Mouse (Mus musculus): Measurements from ENCODE around the gene Vmn1r59. TPM values are rescaled to one million over a fixed set of nuclear protein-coding genes. Genes with fewer than 3 reads are reported as not detected.
"Not testable (repeated sequence)": the region's sequence is repeated elsewhere in the genome, so short reads cannot be mapped to it uniquely, and the experiment has no call there.

Gene Vmn1r59
- not detected in 2 replicates for polyA plus RNA-seq (2014; fragmentation: Nextera tagmentation; extraction: Ambion mirVana)

DNA sequence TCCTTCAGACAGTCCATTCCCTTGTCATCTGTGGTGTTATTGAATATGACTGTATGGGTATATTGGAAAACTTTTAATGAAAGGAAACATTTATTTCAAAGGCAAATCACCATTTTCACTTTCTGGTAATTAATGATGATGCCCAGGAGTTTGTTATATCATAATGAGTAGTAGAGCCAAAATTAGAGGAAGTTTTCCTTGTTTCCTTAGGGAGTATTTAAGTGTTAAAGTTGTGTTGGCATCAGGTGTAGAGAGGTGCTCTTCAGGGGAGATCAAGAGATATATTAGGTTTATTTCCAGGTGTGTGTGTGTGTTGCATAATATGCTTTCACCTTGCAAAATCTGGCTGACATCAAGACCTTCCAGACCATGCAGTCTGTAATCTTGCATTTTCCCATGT, at the start of gene Vmn1r59:
TSS of gene Vmn1r59 (minus strand) at position 101 of the 400 bp plus-strand sequence.
- Histone ChIP-seq H3K27ac (ENCODE audit: low read depth) (no peak within 1 kb of the TSS), H3K4me2 (ENCODE audit: low read length) (no peak within 1 kb of the TSS), H3K9ac (ENCODE audit: low read length) (no peak within 1 kb of the TSS), H3K9me3 (ENCODE audit: control insufficient read depth, low read length) (peaks cover 9% of the 10 kb centered on the region; the same call in 1 of the 2 replicates), H3K27me3 (replicated peaks; ENCODE audit: control insufficient read depth, insufficient read depth, low read length) (no peaks in the 10 kb centered on the region), H3K4me1 (replicated peaks; ENCODE audit: control insufficient read depth, insufficient read depth, low read length) (no peaks in the 10 kb centered on the region), H3K4me3 (ENCODE audit: low read depth, low read length) (no peak within 1 kb of the TSS), H3K36me3 (ENCODE audit: control insufficient read depth, insufficient read depth, low read length) (no peaks in the 10 kb centered on the region)
- no peak for ATAC-seq (replicated peaks; ENCODE audit: low FRiP score, low TSS enrichment, low read depth)
- DNase-seq (ENCODE audit: low spot score), result no peak

DNA sequence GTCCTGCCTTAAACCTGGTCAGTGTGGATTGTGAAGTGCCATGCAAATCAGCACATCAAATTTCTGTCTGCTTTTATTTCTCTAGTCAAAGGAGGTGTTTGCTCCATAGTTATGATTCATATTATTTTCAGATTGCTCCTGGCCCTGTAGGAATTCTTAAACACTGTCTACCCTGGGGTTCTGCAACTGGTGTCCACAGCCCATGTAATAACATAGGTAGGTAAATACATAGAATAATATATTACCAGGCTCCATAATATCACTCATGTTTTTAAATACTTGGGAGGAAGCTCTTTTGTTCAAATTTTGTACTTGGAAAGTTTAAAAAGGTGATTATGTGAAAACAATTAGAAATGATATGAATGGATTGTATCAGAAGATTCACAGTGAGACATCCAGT, 37.3 kb upstream of the Vmn1r59 start, which contains the start of gene Vmn2r28:
TSS of gene Vmn2r28 (minus strand) at position 101 of the 400 bp plus-strand sequence.
- H3K4me3 ChIP-seq (ENCODE audit: low read depth, low read length); H3K9ac ChIP-seq (ENCODE audit: low read length); ATAC-seq (replicated peaks; ENCODE audit: low FRiP score, low TSS enrichment, low read depth); H3K9me3 ChIP-seq (ENCODE audit: control insufficient read depth, low read length); H3K4me2 ChIP-seq (ENCODE audit: low read length); H3K4me1 ChIP-seq (replicated peaks; ENCODE audit: control insufficient read depth, insufficient read depth, low read length); H3K36me3 ChIP-seq (ENCODE audit: control insufficient read depth, insufficient read depth, low read length); DNase-seq (ENCODE audit: low spot score); H3K27ac ChIP-seq (ENCODE audit: low read depth); H3K27me3 ChIP-seq (replicated peaks; ENCODE audit: control insufficient read depth, insufficient read depth, low read length): not testable (repeated sequence)

DNA sequence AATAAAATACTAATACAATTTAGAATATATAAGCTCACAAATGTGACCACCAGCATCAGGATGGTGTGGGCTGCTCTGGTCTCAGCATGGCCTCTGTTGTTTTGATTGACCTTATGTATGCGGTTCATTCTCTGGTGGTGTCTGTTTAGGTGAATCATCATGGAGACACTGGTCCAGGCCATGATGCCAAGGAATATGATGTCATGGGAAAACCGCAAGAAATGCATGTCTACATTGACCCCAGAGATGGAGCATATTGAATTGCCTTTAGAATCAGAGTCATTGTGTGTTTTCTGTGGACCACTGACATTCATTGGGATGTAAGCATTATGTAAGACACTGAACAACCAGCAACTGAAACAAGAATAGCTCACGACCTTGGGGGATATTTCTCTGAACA, 2.6 kb downstream of the Vmn1r59 start:
- H3K4me2 ChIP-seq (ENCODE audit: low read length); H3K36me3 ChIP-seq (ENCODE audit: control insufficient read depth, insufficient read depth, low read length); H3K4me3 ChIP-seq (ENCODE audit: low read depth, low read length); H3K4me1 ChIP-seq (replicated peaks; ENCODE audit: control insufficient read depth, insufficient read depth, low read length); H3K27ac ChIP-seq (ENCODE audit: low read depth); H3K9ac ChIP-seq (ENCODE audit: low read length); DNase-seq (ENCODE audit: low spot score); ATAC-seq (replicated peaks; ENCODE audit: low FRiP score, low TSS enrichment, low read depth); H3K27me3 ChIP-seq (replicated peaks; ENCODE audit: control insufficient read depth, insufficient read depth, low read length): not testable (repeated sequence)
- WGBS, result 74% methylated on average over 3 of the region's 3 CpGs
- H3K9me3 ChIP-seq (ENCODE audit: control insufficient read depth, low read length), result peaks cover 10% of the 10 kb centered on the region; the same call in 1 of the 2 replicates

DNA sequence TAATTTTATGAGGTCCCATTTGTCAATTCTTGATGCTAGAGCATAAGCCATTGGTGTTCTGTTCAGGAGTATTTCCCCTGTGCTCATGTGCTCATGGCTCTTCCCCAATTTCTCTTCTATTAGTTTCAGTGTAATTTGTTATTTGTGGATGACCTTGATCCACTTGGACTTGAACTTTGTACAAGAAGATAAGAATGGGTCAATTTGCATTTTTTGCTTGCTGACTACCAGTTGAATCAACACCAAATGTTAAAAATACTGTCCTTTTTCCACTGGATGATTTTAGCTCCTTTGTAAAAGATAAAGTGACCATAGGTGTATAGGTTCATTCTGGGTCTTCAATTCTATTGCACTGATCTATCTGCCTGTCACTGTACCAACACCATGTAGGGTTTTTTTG, 7.9 kb downstream of the Vmn1r59 start:
- no peak for ATAC-seq (replicated peaks; ENCODE audit: low FRiP score, low TSS enrichment, low read depth)

DNA sequence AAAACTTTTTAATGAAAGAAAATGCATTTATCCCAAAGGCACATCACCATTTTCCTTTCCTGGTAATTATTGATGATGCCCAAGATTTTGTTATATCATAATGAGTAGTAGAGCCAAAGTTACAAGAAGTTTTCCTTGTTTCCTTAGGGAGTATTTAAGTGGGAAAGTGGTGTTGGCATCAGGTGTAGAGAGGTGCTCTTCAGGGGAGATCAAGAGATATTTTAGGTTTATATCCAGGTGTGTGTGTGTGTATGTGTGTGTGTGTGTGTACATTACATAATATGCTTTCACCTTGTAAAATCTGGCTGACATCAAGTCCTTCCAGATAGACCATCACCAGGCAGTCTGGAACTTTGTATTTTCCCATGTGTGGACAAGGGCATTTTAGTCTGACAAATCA, 43.3 kb downstream of the Vmn1r59 start, which contains the start of gene Vmn1r58:
TSS of gene Vmn1r58 (minus strand) at position 101 of the 400 bp plus-strand sequence.
- ATAC-seq (replicated peaks; ENCODE audit: low FRiP score, low TSS enrichment, low read depth); H3K27ac ChIP-seq (ENCODE audit: low read depth): not testable (repeated sequence)

More for the DNA sequence above, 7.9 kb downstream of the Vmn1r59 start:
- H3K4me2 ChIP-seq (ENCODE audit: low read length), result no peak overlapping the region
- DNase-seq (ENCODE audit: low spot score), result no peak
- H3K4me1 ChIP-seq (replicated peaks; ENCODE audit: control insufficient read depth, insufficient read depth, low read length), result no peaks in the 10 kb centered on the region
- no peak overlapping the region for H3K9ac ChIP-seq (ENCODE audit: low read length)
- H3K36me3 ChIP-seq (ENCODE audit: control insufficient read depth, insufficient read depth, low read length), result no peaks in the 10 kb centered on the region
- H3K27ac ChIP-seq (ENCODE audit: low read depth), result no peak overlapping the region
- H3K9me3 ChIP-seq (ENCODE audit: control insufficient read depth, low read length), result peaks cover 7% of the 10 kb centered on the region; the same call in 1 of the 2 replicates
- no peak overlapping the region for H3K4me3 ChIP-seq (ENCODE audit: low read depth, low read length)
- no peaks in the 10 kb centered on the region for H3K27me3 ChIP-seq (replicated peaks; ENCODE audit: control insufficient read depth, insufficient read depth, low read length)

DNA sequence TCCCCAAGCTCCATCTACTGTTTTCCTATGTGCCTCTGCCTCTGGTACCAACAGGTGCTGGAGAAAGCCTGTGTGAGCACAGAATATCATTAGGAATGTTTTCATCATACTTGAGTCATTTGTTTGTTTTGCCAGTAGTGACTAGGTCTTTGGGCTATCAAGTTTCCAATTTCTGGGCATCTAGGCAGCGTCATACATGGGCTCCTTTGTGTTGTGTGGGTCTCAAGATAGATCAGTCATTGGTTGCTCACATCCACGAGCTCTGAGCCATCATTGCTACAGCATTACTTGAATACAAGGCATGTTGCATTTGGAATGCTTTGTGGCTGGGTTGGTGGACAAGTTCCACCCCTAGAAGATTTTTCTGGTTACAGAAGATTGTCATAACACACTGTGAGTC, 50.4 kb downstream of the Vmn1r59 start:
- 0 out of 2 replicates have a peak, but pooled peaks cover 4% of the 10 kb centered on the region for H3K9me3 ChIP-seq (ENCODE audit: control insufficient read depth, low read length)
- no peak for ATAC-seq (replicated peaks; ENCODE audit: low FRiP score, low TSS enrichment, low read depth)
- WGBS, result 35% methylated on average over 2 of the region's 2 CpGs

More for the DNA sequence above, 43.3 kb downstream of the Vmn1r59 start, which contains the start of gene Vmn1r58:
- not testable (repeated sequence) for H3K4me1 ChIP-seq (replicated peaks; ENCODE audit: control insufficient read depth, insufficient read depth, low read length); H3K4me3 ChIP-seq (ENCODE audit: low read depth, low read length); H3K9ac ChIP-seq (ENCODE audit: low read length); H3K36me3 ChIP-seq (ENCODE audit: control insufficient read depth, insufficient read depth, low read length); H3K9me3 ChIP-seq (ENCODE audit: control insufficient read depth, low read length); DNase-seq (ENCODE audit: low spot score); H3K27me3 ChIP-seq (replicated peaks; ENCODE audit: control insufficient read depth, insufficient read depth, low read length); H3K4me2 ChIP-seq (ENCODE audit: low read length)

More for the DNA sequence above, 50.4 kb downstream of the Vmn1r59 start:
- Histone ChIP-seq H3K4me1 (replicated peaks; ENCODE audit: control insufficient read depth, insufficient read depth, low read length) (no peaks in the 10 kb centered on the region), H3K4me3 (ENCODE audit: low read depth, low read length) (no peak overlapping the region), H3K9ac (ENCODE audit: low read length) (no peak overlapping the region), H3K4me2 (ENCODE audit: low read length) (no peak overlapping the region), H3K36me3 (ENCODE audit: control insufficient read depth, insufficient read depth, low read length) (no peaks in the 10 kb centered on the region), H3K27me3 (replicated peaks; ENCODE audit: control insufficient read depth, insufficient read depth, low read length) (no peaks in the 10 kb centered on the region), H3K27ac (ENCODE audit: low read depth) (no peak overlapping the region)
- no peak for DNase-seq (ENCODE audit: low spot score)

Other genes with a start within 250 kb of the Vmn1r59 start
- gene Vmn1r57, start 238.3 kb downstream of the Vmn1r59 start, polyA plus RNA-seq (2014; fragmentation: Nextera tagmentation; extraction: Ambion mirVana), result not detected in 2 replicates
- gene Gm5065, start 106.2 kb downstream of the Vmn1r59 start, polyA plus RNA-seq (2014; fragmentation: Nextera tagmentation; extraction: Ambion mirVana), result not detected in 2 replicates
- not detected in 2 replicates for gene Nlrp2, start 105.7 kb downstream of the Vmn1r59 start, polyA plus RNA-seq (2014; fragmentation: Nextera tagmentation; extraction: Ambion mirVana)
- not detected in 2 replicates for gene Vmn1r58, start 43.4 kb downstream of the Vmn1r59 start, polyA plus RNA-seq (2014; fragmentation: Nextera tagmentation; extraction: Ambion mirVana)
- gene Vmn2r28, start 37.2 kb upstream of the Vmn1r59 start, polyA plus RNA-seq (2014; fragmentation: Nextera tagmentation; extraction: Ambion mirVana), result not detected in 2 replicates
- not detected in 2 replicates for gene Vmn1r60, start 90.5 kb upstream of the Vmn1r59 start, polyA plus RNA-seq (2014; fragmentation: Nextera tagmentation; extraction: Ambion mirVana)
- not detected in 2 replicates for gene Vmn1r61, start 156.5 kb upstream of the Vmn1r59 start, polyA plus RNA-seq (2014; fragmentation: Nextera tagmentation; extraction: Ambion mirVana)
- gene Vmn1r62, start 216.9 kb upstream of the Vmn1r59 start, polyA plus RNA-seq (2014; fragmentation: Nextera tagmentation; extraction: Ambion mirVana), result not detected in 2 replicates

Measured in intestine, embryonic 14.5 days (tissue).